Mouse (Mus musculus) cerebellum, postnatal 4 days (tissue): ENCODE measurements around the gene Olfr671.
"Not testable (repeated sequence)": the region's sequence is repeated elsewhere in the genome, so short reads cannot be mapped to it uniquely, and the experiment has no call there.

Source experiments
- DNase-seq, 2 experiments: peaks; one replicate each; pipeline ENCODE4 v3.0.0; 2022; ENCODE audit warnings: low spot score in 2 of 2, mixed read lengths in 1 of 2

Olfr671 gene

DNA sequence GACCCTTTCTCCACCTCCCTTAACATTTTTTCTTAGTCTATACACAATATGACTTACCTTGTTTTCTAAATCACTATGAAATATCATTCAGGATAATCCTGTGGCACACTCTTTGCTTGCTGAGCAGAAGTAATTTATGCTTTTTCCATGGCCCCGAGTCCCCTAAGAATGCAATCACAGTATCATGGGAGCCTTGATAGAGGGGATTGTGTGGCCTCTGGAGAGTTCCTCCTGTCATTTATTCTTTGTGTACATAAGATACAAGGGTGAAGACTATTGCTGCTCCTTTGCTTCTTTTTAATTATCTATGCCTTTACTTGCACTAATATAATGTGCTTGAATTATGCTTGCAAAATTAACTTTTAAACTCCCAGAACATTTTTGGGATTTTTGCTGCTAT is at the start of gene Olfr671:
TSS of gene Olfr671 (minus strand) at position 101 of the 400 bp plus-strand sequence.
- no peak for DNase-seq

DNA sequence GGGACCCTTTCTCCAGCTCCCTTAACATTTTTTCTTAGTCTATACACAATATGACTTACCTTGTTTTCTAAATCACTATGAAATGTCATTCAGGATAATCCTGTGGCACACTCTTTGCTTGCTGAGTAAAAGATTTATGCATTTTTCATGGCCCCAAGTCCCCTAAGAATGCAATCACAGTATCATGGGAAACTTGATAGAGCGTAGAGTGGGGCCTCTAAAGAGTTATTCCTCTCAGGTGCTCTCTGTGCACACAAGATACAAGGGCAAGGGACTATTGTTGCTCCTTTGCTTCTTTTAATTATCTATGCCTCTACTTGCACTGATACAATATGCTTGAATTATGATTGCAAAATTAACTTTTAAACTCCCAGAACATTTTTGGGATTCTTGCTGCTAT is 49.4 kb upstream of the Olfr671 start, which contains the start of gene Olfr675:
TSS of gene Olfr675 (minus strand) at position 101 of the 400 bp plus-strand sequence.
- no peak for DNase-seq

DNA sequence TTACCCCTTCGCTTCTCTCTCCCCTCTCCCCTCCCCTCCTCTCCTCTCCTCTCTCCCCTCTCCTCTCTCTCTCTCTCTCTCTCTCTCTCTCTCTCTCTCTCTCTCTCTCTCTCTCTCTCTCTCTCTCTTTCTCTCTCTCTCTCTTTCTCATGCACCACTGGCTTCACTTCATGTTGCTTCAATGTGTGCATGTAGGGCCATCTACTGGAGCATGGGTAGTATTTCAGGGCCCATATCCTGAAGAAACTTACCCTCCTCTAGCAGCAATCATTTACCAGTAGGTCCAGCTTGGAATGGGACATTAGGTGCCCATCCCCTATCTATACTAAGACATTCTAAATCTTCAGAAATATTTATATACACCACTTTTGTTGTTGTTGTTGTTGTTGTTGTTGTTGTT is 43.6 kb upstream of the Olfr671 start:
- DNase-seq, result no peak

DNA sequence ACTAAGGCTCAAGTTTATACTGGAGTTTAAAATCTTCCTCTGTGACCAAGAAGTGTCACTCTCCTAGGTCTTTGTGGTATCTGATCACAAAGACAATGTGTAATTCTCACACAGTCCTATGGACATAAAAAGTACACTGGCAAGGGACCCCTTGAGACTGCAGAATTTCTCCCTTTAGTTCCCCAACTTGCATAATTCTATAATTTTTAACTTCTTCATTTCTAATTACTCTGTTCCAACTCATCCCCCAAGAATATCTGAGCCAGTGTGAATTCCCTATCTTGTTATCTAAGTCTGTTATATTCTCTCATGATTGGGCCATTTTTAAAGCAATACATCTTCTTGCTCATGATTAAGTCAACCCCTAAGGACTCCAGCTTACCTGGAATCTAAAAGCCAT is 23.0 kb upstream of the Olfr671 start, which contains the start of gene Olfr672:
TSS of gene Olfr672 (minus strand) at position 101 of the 400 bp plus-strand sequence.
- no peak for DNase-seq

DNA sequence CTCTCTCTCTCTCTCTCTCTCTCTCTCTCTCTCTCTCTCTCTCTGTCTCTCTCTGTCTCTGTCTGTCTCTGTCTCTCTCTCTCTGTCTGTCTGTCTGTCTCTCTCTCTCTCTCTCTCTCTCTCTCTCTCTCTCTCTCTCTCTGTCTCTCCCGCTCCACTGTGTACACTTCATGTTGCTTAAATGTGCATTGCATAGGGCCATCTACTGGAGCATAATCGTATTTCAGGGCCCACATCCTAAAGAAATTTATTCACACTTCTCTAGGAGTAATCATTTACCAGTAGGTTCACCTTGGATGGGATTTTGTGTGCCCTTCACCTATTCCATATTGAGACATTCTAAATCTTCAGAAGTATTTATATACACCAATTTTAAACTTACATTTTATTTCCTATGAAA is 6.4 kb downstream of the Olfr671 start:
- DNase-seq, result not testable (repeated sequence)

DNA sequence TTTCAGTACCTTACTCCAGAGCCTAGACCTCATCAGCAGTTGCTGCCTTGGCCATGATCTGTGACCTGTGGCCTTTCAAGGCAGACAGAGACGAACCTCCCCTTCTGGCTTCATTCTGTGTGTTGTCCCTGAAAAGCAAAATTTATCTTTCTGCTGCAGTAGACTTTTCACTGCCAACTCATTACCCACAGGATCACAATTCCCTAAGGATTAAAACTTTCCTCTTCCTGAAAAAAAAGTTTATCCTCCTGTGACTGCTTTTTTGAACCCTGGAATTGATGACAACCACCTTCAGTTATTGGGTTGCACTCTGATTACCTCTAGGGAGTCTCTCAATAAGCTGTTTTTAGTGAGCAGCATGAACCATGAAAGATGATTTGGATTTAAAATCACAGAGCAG is 16.4 kb downstream of the Olfr671 start, which contains the start of gene Olfr670:
TSS of gene Olfr670 (minus strand) at position 101 of the 400 bp plus-strand sequence.
- no peak for DNase-seq

DNA sequence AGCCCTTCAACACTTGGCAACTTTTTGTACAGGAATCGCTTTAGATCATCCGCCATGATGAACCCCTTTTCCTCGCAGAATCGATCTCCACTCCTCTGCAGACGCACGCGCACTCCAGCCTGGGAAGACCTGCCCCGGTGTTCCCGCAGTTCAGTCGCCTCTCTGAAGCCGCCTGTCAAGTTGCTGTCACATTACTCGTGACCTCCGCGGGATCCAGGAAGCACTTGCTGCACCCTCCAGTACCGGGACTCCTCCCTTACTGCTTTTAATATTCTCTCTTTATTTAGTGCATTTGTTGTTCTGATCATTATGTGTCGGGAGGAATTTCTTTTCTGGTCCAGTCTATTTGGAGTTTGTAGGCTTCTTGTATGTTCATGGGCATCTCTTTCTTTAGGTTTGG is 28.7 kb downstream of the Olfr671 start:
- DNase-seq, result not testable (repeated sequence)

DNA sequence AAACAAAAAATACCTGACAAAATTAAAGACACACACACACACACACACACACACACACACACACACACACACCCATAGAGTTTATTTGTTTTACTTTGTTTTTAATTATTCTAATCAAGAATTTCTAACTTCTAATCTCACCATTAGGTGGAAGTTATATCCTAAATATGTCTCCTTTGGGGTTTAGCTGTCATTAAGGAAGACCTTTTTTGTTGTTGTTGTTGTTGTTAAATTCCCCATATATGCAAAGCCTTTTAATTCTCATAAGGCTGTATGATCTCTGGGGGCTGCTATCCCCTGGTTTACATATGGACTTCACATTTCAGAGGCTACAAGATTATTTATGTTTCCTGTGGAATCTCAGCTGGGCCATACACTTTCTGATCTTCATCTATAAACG is 45.0 kb downstream of the Olfr671 start, which contains the start of gene Olfr669:
TSS of gene Olfr669 (plus strand) at position 301 of the 400 bp plus-strand sequence.
- DNase-seq, result no peak

DNA sequence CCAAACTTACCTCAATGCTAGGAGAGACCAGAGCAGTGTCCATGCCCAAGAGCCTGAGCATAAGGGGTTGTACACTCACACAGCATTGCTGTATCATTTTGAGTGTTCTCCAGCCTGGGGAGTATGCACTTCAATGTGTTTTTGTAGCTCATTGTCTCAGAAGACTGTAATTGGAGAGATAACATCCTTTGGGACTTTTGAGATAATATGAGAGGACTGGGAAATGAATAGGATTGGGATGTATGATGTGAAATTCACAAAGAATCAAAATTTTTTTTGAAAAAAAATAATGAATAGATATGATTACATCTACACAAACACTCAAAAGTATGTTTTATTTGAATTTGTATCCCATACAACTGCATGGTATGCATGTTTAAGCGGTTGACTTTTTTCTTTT is 51.0 kb downstream of the Olfr671 start, which contains the start of gene Olfr668:
TSS of gene Olfr668 (minus strand) at position 101 of the 400 bp plus-strand sequence.
- no peak for DNase-seq
